Mouse (Mus musculus): Measurements from ENCODE around the gene Atp2c2. TPM values are rescaled to one million over a fixed set of nuclear protein-coding genes. Genes with fewer than 3 reads are reported as not detected.
A peak's percentile ranks its signal among the peaks of the same experiment; 100 is the strongest.

Gene Atp2c2
- polyA plus RNA-seq, 1 experiment from 2014 or later, result 1.5 TPM

DNA sequence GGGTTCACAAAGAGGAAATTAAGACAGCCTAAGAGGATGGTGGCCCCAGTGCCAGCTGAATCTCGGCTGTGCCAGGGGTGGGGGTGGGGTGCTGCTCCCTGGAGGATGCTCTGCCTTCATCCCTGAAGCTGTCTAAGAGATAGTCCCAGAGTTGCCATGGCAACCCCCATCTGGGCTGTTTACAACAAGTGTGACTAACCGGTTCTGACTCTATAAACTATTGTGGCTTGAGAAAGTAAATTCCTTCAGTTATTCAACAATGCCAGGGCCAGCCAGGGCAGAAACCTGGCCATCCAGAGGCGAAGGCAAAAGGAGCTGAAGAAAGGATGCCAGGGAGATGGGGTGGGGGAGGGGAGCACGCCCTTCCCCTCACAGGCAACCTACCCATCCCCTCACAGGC, 101.4 kb downstream of the Atp2c2 start:
- Histone ChIP-seq H3K27ac (no peak overlapping the region), H3K4me1 (peaks cover 21% of the 10 kb centered on the region), H3K36me3 (no peaks in the 10 kb centered on the region), H3K27me3 (ENCODE audit: insufficient read depth, poor library complexity, severe bottlenecking) (peaks cover 25% of the 10 kb centered on the region; the same call in 1 of the 2 replicates), H3K4me3 (no peak overlapping the region), H3K9me3 (no peaks in the 10 kb centered on the region)
- 33% methylated on average over 4 of the region's 4 CpGs for WGBS
- no peak for DNase-seq (ENCODE audit: low spot score)

DNA sequence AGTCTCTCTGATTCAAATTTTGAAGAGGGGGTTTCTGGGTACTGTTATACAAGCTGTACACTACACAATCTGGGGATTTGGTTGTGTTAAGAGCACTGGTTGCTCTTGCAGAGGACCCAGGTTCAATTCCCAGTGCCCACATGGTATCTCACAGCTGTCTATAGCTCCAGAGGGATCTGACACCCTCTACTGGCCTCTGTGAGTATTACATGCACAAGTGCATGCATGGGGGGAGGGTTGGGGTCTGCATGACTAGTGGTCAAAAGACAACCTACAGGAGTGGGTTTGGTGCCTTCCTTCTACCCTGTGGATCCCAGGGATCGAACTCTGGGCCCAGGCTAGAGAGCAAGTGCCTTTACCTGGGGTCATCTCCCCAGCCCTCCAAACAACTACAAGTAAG, 102.8 kb downstream of the Atp2c2 start:
- peaks cover 33% of the 10 kb centered on the region; the same call in 1 of the 2 replicates for H3K27me3 ChIP-seq (ENCODE audit: insufficient read depth, poor library complexity, severe bottlenecking)
- H3K4me1 ChIP-seq, result peaks cover 26% of the 10 kb centered on the region
- H3K36me3 ChIP-seq, result no peaks in the 10 kb centered on the region
- no peak overlapping the region for H3K4me3 ChIP-seq
- DNase-seq (ENCODE audit: low spot score), result no peak
- WGBS, result 91% methylated on average over 1 of the region's 1 CpGs
- H3K9me3 ChIP-seq, result no peaks in the 10 kb centered on the region
- no peak overlapping the region for H3K27ac ChIP-seq

DNA sequence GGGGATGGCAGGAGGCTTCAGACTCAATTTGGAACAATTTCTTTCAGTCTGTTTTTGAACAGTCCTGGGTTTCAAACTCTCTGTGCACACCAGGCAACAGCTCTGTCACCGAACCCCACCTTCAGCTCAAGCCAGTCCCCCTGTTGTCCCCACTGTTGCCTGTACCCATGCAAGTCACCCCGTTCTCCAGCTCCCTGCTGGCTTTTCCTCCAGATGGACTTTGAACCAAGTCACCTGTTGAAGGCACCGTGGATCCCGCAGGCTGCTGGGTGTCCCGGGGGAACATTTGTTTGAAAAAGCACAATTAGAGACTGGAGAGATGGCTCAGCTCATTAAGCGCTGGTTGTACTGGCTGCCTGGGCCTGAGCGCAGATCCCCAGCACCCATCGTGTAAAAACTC, 105.5 kb downstream of the Atp2c2 start:
- no peak for DNase-seq (ENCODE audit: low spot score)
- peaks cover 27% of the 10 kb centered on the region; the same call in 1 of the 2 replicates for H3K27me3 ChIP-seq (ENCODE audit: insufficient read depth, poor library complexity, severe bottlenecking)
- no peaks in the 10 kb centered on the region for H3K9me3 ChIP-seq
- H3K36me3 ChIP-seq, result peaks cover 16% of the 10 kb centered on the region; the same call in 1 of the 2 replicates
- H3K4me3 ChIP-seq, result no peak overlapping the region
- WGBS, result 80% methylated on average over 8 of the region's 8 CpGs
- no peak overlapping the region for H3K27ac ChIP-seq
- peaks cover 13% of the 10 kb centered on the region for H3K4me1 ChIP-seq

GRCm38 (mm10) chr8:119806422-119807263, 106.8 kb downstream of the Atp2c2 start:
- DNase-seq (ENCODE audit: low spot score), result no peak
- Histone ChIP-seq H3K9me3 (no peaks in the 10 kb centered on the region), H3K27me3 (ENCODE audit: insufficient read depth, poor library complexity, severe bottlenecking) (0 out of 2 replicates have a peak, but pooled peaks cover 14% of the 10 kb centered on the region), H3K4me1 (peaks cover 16% of the 10 kb centered on the region), H3K36me3 (peaks cover 16% of the 10 kb centered on the region; the same call in 1 of the 2 replicates), H3K27ac (peak overlapping the region; percentile 3; the same call in 1 of the 2 replicates), H3K4me3 (no peak overlapping the region)
- 77% methylated on average over 14 of the region's 14 CpGs for WGBS

Other genes with a start within 250 kb of the Atp2c2 start
- not detected in 2 replicates for gene Slc38a8, start 198.3 kb upstream of the Atp2c2 start, polyA plus RNA-seq (2016; fragmentation: Nextera tagmentation; extraction: Ambion mirVana)
- gene Mbtps1, start 141.3 kb upstream of the Atp2c2 start, polyA plus RNA-seq (2016; fragmentation: Nextera tagmentation; extraction: Ambion mirVana), result 86.9 and 98.4 TPM in 2 replicates
- 35.3 and 47.9 TPM in 2 replicates for gene Hsdl1, start 124.8 kb upstream of the Atp2c2 start, polyA plus RNA-seq (2016; fragmentation: Nextera tagmentation; extraction: Ambion mirVana)
- 0.11 and 0.31 TPM in 2 replicates for gene Dnaaf1, start 124.8 kb upstream of the Atp2c2 start, polyA plus RNA-seq (2016; fragmentation: Nextera tagmentation; extraction: Ambion mirVana)
- gene Taf1c, start 94.8 kb upstream of the Atp2c2 start, polyA plus RNA-seq (2016; fragmentation: Nextera tagmentation; extraction: Ambion mirVana), result 9.9 and 11.2 TPM in 2 replicates
- 0.14 TPM in 1 of 2 replicates, not detected in the other for gene Adad2, start 87.3 kb upstream of the Atp2c2 start, polyA plus RNA-seq (2016; fragmentation: Nextera tagmentation; extraction: Ambion mirVana)
- gene Kcng4, start 64.3 kb upstream of the Atp2c2 start, polyA plus RNA-seq (2016; fragmentation: Nextera tagmentation; extraction: Ambion mirVana), result not detected in 2 replicates
- gene Wfdc1, start 33.6 kb upstream of the Atp2c2 start, polyA plus RNA-seq (2016; fragmentation: Nextera tagmentation; extraction: Ambion mirVana), result 1.3 and 1.6 TPM in 2 replicates
- 14.5 and 19.8 TPM in 2 replicates for gene Tldc1, start 78.4 kb downstream of the Atp2c2 start, polyA plus RNA-seq (2016; fragmentation: Nextera tagmentation; extraction: Ambion mirVana)
- 55.7 and 62.0 TPM in 2 replicates for gene Cotl1, start 140.5 kb downstream of the Atp2c2 start, polyA plus RNA-seq (2016; fragmentation: Nextera tagmentation; extraction: Ambion mirVana)
- gene Klhl36, start 162.3 kb downstream of the Atp2c2 start, polyA plus RNA-seq (2016; fragmentation: Nextera tagmentation; extraction: Ambion mirVana), result 9.6 and 10.1 TPM in 2 replicates
- 155 and 187 TPM in 2 replicates for gene Usp10, start 210.4 kb downstream of the Atp2c2 start, polyA plus RNA-seq (2016; fragmentation: Nextera tagmentation; extraction: Ambion mirVana)
- 1.4 and 4.5 TPM in 2 replicates for gene Gm20388, start 210.8 kb downstream of the Atp2c2 start, polyA plus RNA-seq (2016; fragmentation: Nextera tagmentation; extraction: Ambion mirVana)